Mouse (Mus musculus) left cerebral cortex, postnatal 14 days (tissue): ENCODE data around the gene Mocs3. TPM values are rescaled to one million over a fixed set of nuclear protein-coding genes. Genes with fewer than 3 reads are reported as not detected.

Experiments used
- DNase-seq, 2 experiments: peaks; one replicate each; pipeline ENCODE4 v3.0.0; 2021 to 2022; ENCODE audit warnings: low spot score in 2 of 2, mixed read lengths in 1 of 2
- intact Hi-C: fragments of 180-260 bp; cut with DNase I; formaldehyde crosslinking; loops from one replicate; pipeline ENCODE4 v1.15.1; 2025
- total RNA-seq, 2 experiments: library from RNA; stranded (reverse); gene quantifications; 2 replicates each; pipeline ENCODE4 v1.2.3; 2021

The Mocs3 gene
- total RNA-seq, 2 experiments from 2014 or later, result 17.5 to 18.0 TPM

GRCm38 (mm10) chr2:168231471-168231829, 1.0 kb downstream of the Mocs3 start:
- intact Hi-C loops, result no loop called here
- DNase-seq, result no peak

- intact Hi-C loops, result no loop called here
- no peak for DNase-seq
These were observed 2.9 kb downstream of the Mocs3 start for GRCm38 (mm10) chr2:168233286-168233685.

- intact Hi-C loops, result no loop called here
- DNase-seq, result no peak
These were observed 7.9 kb downstream of the Mocs3 start for GRCm38 (mm10) chr2:168238335-168238734.

GRCm38 (mm10) chr2:168242841-168243240, 12.4 kb downstream of the Mocs3 start:
- DNase-seq, result no peak
- intact Hi-C loops, result no loop called here

- no peak for DNase-seq
- intact Hi-C loops, result no loop called here
These were observed 12.9 kb downstream of the Mocs3 start for GRCm38 (mm10) chr2:168243278-168243677.

GRCm38 (mm10) chr2:168245571-168245970, 15.1 kb downstream of the Mocs3 start:
- no peak for DNase-seq
- intact Hi-C loops, result no loop called here

GRCm38 (mm10) chr2:168248167-168248855, 17.9 kb downstream of the Mocs3 start:
- intact Hi-C loops, result no loop called here
- DNase-seq, result no peak

- no peak for DNase-seq
- intact Hi-C loops, result no loop called here
These were observed 18.4 kb downstream of the Mocs3 start for GRCm38 (mm10) chr2:168248856-168249245.

- DNase-seq, result peak; percentile 93
- intact Hi-C loops, result loop anchor here (1.0 to 2.0 kb wide), 2 partner anchors 195 to 379 kb away; no protein-coding TSS in a partner anchor
These were observed 19.8 kb downstream of the Mocs3 start for GRCm38 (mm10) chr2:168250270-168250669.

- intact Hi-C loops, result no loop called here
- DNase-seq, result no peak
These were observed 22.3 kb downstream of the Mocs3 start for GRCm38 (mm10) chr2:168252639-168253292.

GRCm38 (mm10) chr2:168253822-168254221, 23.4 kb downstream of the Mocs3 start:
- peak; percentile 46 to 80 for DNase-seq
- intact Hi-C loops, result no loop called here

- intact Hi-C loops, result no loop called here
These were observed 26.1 kb downstream of the Mocs3 start for GRCm38 (mm10) chr2:168256506-168256905.

GRCm38 (mm10) chr2:168257188-168257587, 26.8 kb downstream of the Mocs3 start:
- intact Hi-C loops, result no loop called here
- no peak for DNase-seq

More at GRCm38 (mm10) chr2:168256506-168256905, 26.1 kb downstream of the Mocs3 start:
- no peak for DNase-seq

- intact Hi-C loops, result no loop called here
- DNase-seq, result no peak
These were observed 28.6 kb downstream of the Mocs3 start for GRCm38 (mm10) chr2:168259046-168259445.

GRCm38 (mm10) chr2:168260124-168260523, 29.7 kb downstream of the Mocs3 start:
- no peak for DNase-seq

GRCm38 (mm10) chr2:168260900-168261299, 30.5 kb downstream of the Mocs3 start:
- intact Hi-C loops, result no loop called here
- peak; percentile 65 to 83 for DNase-seq

More at GRCm38 (mm10) chr2:168260124-168260523, 29.7 kb downstream of the Mocs3 start:
- intact Hi-C loops, result no loop called here

- intact Hi-C loops, result no loop called here
- DNase-seq, result no peak
These were observed 37.6 kb downstream of the Mocs3 start for GRCm38 (mm10) chr2:168268033-168268432.

- no peak for DNase-seq
- intact Hi-C loops, result no loop called here
These were observed 43.0 kb downstream of the Mocs3 start for GRCm38 (mm10) chr2:168273387-168273786.

- peak; percentile 58 to 74 for DNase-seq
- intact Hi-C loops, result loop anchor here (2.0 kb wide), 1 partner anchor 170 kb away; no protein-coding TSS in a partner anchor
These were observed 44.0 kb downstream of the Mocs3 start for GRCm38 (mm10) chr2:168274374-168274935.

- DNase-seq, result peak in 1 of 2 experiments; percentile 48
- intact Hi-C loops, result no loop called here
These were observed 50.5 kb downstream of the Mocs3 start for GRCm38 (mm10) chr2:168280729-168281581.
